Mouse (Mus musculus) midbrain, embryonic 11.5 days (tissue): ENCODE data around the gene Slc38a8. TPM values are rescaled to one million over a fixed set of nuclear protein-coding genes. Genes with fewer than 3 reads are reported as not detected.

ENCODE experiments used
- ATAC-seq: fragments of 200-750 bp; cut with Nextera tagmentation; 2 replicates; pipeline ENCODE4 v1.8.0; 2017; ENCODE audit warnings: moderate TSS enrichment, moderate library complexity; ENCODE audit not compliant: low FRiP score
- DNase-seq: peaks from one replicate; pipeline ENCODE4 v3.0.0; 2015; ENCODE audit warnings: low spot score; ENCODE audit errors: missing footprints
- H3K27ac ChIP-seq: fragments of 300-500 bp; sonication (generic); 2 replicates; pipeline ENCODE4 v1.5.1; 2014; ENCODE audit warnings: low read depth, low read length
- H3K27me3 ChIP-seq: fragments of 300-500 bp; sonication (generic); 2 replicates; pipeline ENCODE4 v1.6.1; 2014; ENCODE audit warnings: mild to moderate bottlenecking, low read length, moderate library complexity, mixed read lengths; ENCODE audit not compliant: control insufficient read depth, insufficient read depth
- H3K36me3 ChIP-seq: fragments of 300-500 bp; sonication (generic); 2 replicates; pipeline ENCODE4 v1.6.1; 2014; ENCODE audit warnings: mild to moderate bottlenecking, low read length, moderate library complexity, mixed read lengths; ENCODE audit not compliant: control insufficient read depth, insufficient read depth
- H3K4me1 ChIP-seq: fragments of 300-500 bp; sonication (generic); 2 replicates; pipeline ENCODE4 v1.6.1; 2014; ENCODE audit warnings: low read length; ENCODE audit not compliant: control insufficient read depth, insufficient read depth
- H3K4me2 ChIP-seq: fragments of 300-500 bp; sonication (generic); 2 replicates; pipeline ENCODE4 v1.6.1; 2014; ENCODE audit warnings: mild to moderate bottlenecking, moderate library complexity
- H3K4me3 ChIP-seq: fragments of 300-500 bp; sonication (generic); 2 replicates; pipeline ENCODE4 v1.5.1; 2014; ENCODE audit warnings: low read depth, low read length
- H3K9ac ChIP-seq: fragments of 300-500 bp; sonication (generic); 2 replicates; pipeline ENCODE4 v1.6.1; 2014; ENCODE audit warnings: low read length
- H3K9me3 ChIP-seq: fragments of 300-500 bp; sonication (generic); 2 replicates; pipeline ENCODE4 v1.6.1; 2016; ENCODE audit warnings: low read length; ENCODE audit not compliant: control insufficient read depth
- WGBS: fragments of 180-500 bp; shearing (Covaris S2); extraction: QIAGEN DNeasy Blood & Tissue Kit; methylation state at CpG from one replicate; pipeline ENCODE4 v1.1.7; 2014; 5-methylcytosine and 5-hydroxymethylcytosine counted together
- polyA plus RNA-seq: library from polyadenylated mRNA; unstranded; fragments of >200 nt; fragmentation: Nextera tagmentation; extraction: Ambion mirVana; gene quantifications from 2 replicates; pipeline ENCODE4 v1.2.1, GENCODE M21; 2014

The Slc38a8 gene
- not detected in 2 replicates for polyA plus RNA-seq

GRCm38 (mm10) chr8:119501598-119501997 is at the start of gene Slc38a8:
TSS of gene Slc38a8 (minus strand) at chr8:119501698.
- Histone ChIP-seq H3K4me2 (no peak within 1 kb of the TSS), H3K27ac (no peak within 1 kb of the TSS), H3K4me1 (peaks cover 12% of the 10 kb centered on the region), H3K9ac (no peak within 1 kb of the TSS), H3K27me3 (no peaks in the 10 kb centered on the region), H3K9me3 (no peaks in the 10 kb centered on the region), H3K36me3 (no peaks in the 10 kb centered on the region), H3K4me3 (no peak within 1 kb of the TSS)
- DNase-seq (no peak), ATAC-seq (no peak)
- 45% methylated on average over 5 of the region's 5 CpGs for WGBS

GRCm38 (mm10) chr8:119548560-119549113 is 47.1 kb upstream of the Slc38a8 start:
- ATAC-seq (no peak), DNase-seq (no peak)
- no peak overlapping the region for H3K4me3 ChIP-seq
- no peaks in the 10 kb centered on the region for H3K9me3 ChIP-seq
- H3K9ac ChIP-seq, result no peak overlapping the region
- H3K27me3 ChIP-seq, result no peaks in the 10 kb centered on the region
- H3K36me3 ChIP-seq, result 0 out of 2 replicates have a peak, but pooled peaks cover 3% of the 10 kb centered on the region
- H3K4me2 ChIP-seq, result no peak overlapping the region
- H3K4me1 ChIP-seq, result no peaks in the 10 kb centered on the region
- 80% methylated on average over 7 of the region's 7 CpGs for WGBS
- H3K27ac ChIP-seq, result no peak overlapping the region

GRCm38 (mm10) chr8:119547019-119547691 is 45.7 kb upstream of the Slc38a8 start:
- ATAC-seq (no peak), DNase-seq (no peak)
- Histone ChIP-seq H3K27me3 (no peaks in the 10 kb centered on the region), H3K4me3 (no peak overlapping the region), H3K9ac (no peak overlapping the region), H3K27ac (no peak overlapping the region), H3K4me1 (no peaks in the 10 kb centered on the region), H3K9me3 (no peaks in the 10 kb centered on the region), H3K4me2 (no peak overlapping the region), H3K36me3 (peaks cover 6% of the 10 kb centered on the region; the same call in 1 of the 2 replicates)
- WGBS, result 89% methylated on average over 18 of the region's 18 CpGs

- ATAC-seq (no peak), DNase-seq (no peak)
- no peak overlapping the region for H3K4me2 ChIP-seq
- no peaks in the 10 kb centered on the region for H3K4me1 ChIP-seq
- no peak overlapping the region for H3K9ac ChIP-seq
- H3K27me3 ChIP-seq, result no peaks in the 10 kb centered on the region
- H3K4me3 ChIP-seq, result no peak overlapping the region
- WGBS, result 95% methylated on average over 6 of the region's 6 CpGs
- no peak overlapping the region for H3K27ac ChIP-seq
- H3K9me3 ChIP-seq, result no peaks in the 10 kb centered on the region
- peaks cover 12% of the 10 kb centered on the region; the same call in 1 of the 2 replicates for H3K36me3 ChIP-seq
Measured at GRCm38 (mm10) chr8:119545791-119546190, 44.3 kb upstream of the Slc38a8 start.

GRCm38 (mm10) chr8:119545180-119545579 is 43.7 kb upstream of the Slc38a8 start:
- no peaks in the 10 kb centered on the region for H3K27me3 ChIP-seq
- H3K27ac ChIP-seq, result no peak overlapping the region
- H3K9ac ChIP-seq, result no peak overlapping the region
- WGBS, result 84% methylated on average over 6 of the region's 6 CpGs
- ATAC-seq (no peak), DNase-seq (no peak)
- H3K4me2 ChIP-seq, result no peak overlapping the region
- H3K36me3 ChIP-seq, result peaks cover 14% of the 10 kb centered on the region; the same call in 1 of the 2 replicates
- H3K4me3 ChIP-seq, result no peak overlapping the region
- H3K4me1 ChIP-seq, result no peaks in the 10 kb centered on the region
- no peaks in the 10 kb centered on the region for H3K9me3 ChIP-seq

GRCm38 (mm10) chr8:119544606-119545005 is 43.1 kb upstream of the Slc38a8 start:
- Histone ChIP-seq H3K9me3 (no peaks in the 10 kb centered on the region), H3K4me1 (no peaks in the 10 kb centered on the region), H3K27ac (no peak overlapping the region), H3K27me3 (no peaks in the 10 kb centered on the region), H3K4me2 (no peak overlapping the region), H3K9ac (no peak overlapping the region), H3K36me3 (peaks cover 16% of the 10 kb centered on the region; the same call in 1 of the 2 replicates), H3K4me3 (no peak overlapping the region)
- ATAC-seq (no peak), DNase-seq (no peak)
- 86% methylated on average over 3 of the region's 3 CpGs for WGBS

- H3K27ac ChIP-seq, result no peak overlapping the region
- ATAC-seq (no peak), DNase-seq (no peak)
- H3K4me2 ChIP-seq, result no peak overlapping the region
- H3K9me3 ChIP-seq, result no peaks in the 10 kb centered on the region
- peaks cover 26% of the 10 kb centered on the region for H3K36me3 ChIP-seq
- no peak overlapping the region for H3K9ac ChIP-seq
- H3K4me3 ChIP-seq, result no peak overlapping the region
- H3K27me3 ChIP-seq, result no peaks in the 10 kb centered on the region
- 94% methylated on average over 9 of the region's 9 CpGs for WGBS
- peaks cover 4% of the 10 kb centered on the region for H3K4me1 ChIP-seq
Measured at GRCm38 (mm10) chr8:119531973-119532372, 30.5 kb upstream of the Slc38a8 start.

GRCm38 (mm10) chr8:119531397-119531796 is 29.9 kb upstream of the Slc38a8 start:
- WGBS, result 90% methylated on average over 3 of the region's 3 CpGs
- no peak overlapping the region for H3K9ac ChIP-seq
- H3K4me2 ChIP-seq, result no peak overlapping the region
- H3K9me3 ChIP-seq, result no peaks in the 10 kb centered on the region
- no peak overlapping the region for H3K27ac ChIP-seq
- peaks cover 26% of the 10 kb centered on the region for H3K36me3 ChIP-seq
- no peaks in the 10 kb centered on the region for H3K27me3 ChIP-seq
- DNase-seq (no peak), ATAC-seq (no peak)
- peaks cover 4% of the 10 kb centered on the region for H3K4me1 ChIP-seq
- no peak overlapping the region for H3K4me3 ChIP-seq

- peaks cover 4% of the 10 kb centered on the region for H3K4me1 ChIP-seq
- peaks cover 26% of the 10 kb centered on the region for H3K36me3 ChIP-seq
- H3K9ac ChIP-seq, result no peak overlapping the region
- H3K27ac ChIP-seq, result no peak overlapping the region
- no peak overlapping the region for H3K4me3 ChIP-seq
- DNase-seq (no peak), ATAC-seq (no peak)
- 83% methylated on average over 6 of the region's 6 CpGs for WGBS
- H3K27me3 ChIP-seq, result no peaks in the 10 kb centered on the region
- H3K9me3 ChIP-seq, result no peaks in the 10 kb centered on the region
- no peak overlapping the region for H3K4me2 ChIP-seq
Measured at GRCm38 (mm10) chr8:119530937-119531336, 29.4 kb upstream of the Slc38a8 start.
